Comparison of ENCODE assay signal across 8 mouse cellular contexts in the genomic region with DNA sequence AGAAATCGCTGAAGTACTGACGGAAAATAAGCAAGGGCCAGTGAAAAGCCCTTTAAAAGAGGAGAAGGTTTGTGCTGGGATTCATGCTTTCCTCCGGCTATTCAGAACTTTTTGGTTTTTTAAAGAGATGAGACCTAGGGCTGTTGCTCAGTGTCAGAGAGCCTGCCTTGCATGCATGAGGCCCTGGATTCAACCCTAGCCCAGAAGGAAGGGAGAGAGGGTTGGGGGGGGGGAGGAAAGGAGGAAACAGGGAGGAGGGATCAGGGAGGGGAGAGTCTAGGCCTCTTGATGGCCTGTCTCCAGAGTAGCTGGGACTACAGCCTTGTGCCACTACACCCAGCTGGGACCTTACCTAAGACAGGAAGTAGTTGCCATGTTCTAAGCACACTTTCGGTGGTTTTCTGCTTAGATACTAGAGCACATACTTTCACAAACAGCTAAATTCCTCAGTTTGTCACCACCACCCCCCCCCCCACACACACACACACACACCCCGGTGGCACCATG. TPM values are rescaled to one million over a fixed set of nuclear protein-coding genes. Genes with fewer than 3 reads are reported as not detected.
DNase-seq lines count a peak whose midpoint lies in the region; ATAC-seq and TF ChIP-seq lines count a peak whose summit lies in the region.
"Had no signal": no experiment of that assay in that cellular context is flagged by ENCODE, and none has a peak within 500 bp of the region (broad histone marks: within the 10 kb centered on the region; RNA-seq: fewer than 3 reads in every experiment).

No protein-coding gene starts in this region.

- no peak for TF ChIP-seq CTCF in MEL (IDR thresholded peaks at IDR 0.05 in 2 of 3, conservative IDR thresholded peaks at IDR 0.05 in 1 of 3; ENCODE audit: control insufficient read depth in 1 of 3, insufficient read depth in 1 of 3, low read depth in 2 of 3, low read length in 3 of 3, poor library complexity in 1 of 3, severe bottlenecking in 1 of 3)

- no peak overlapping the region for H3K9ac ChIP-seq in kidney, embryonic 16.5 days (replicated peaks; ENCODE audit: low read length)
- H3K9ac ChIP-seq in MEL (ENCODE audit: control insufficient read depth, low read depth, low read length, poor library complexity, severe bottlenecking), result peak overlapping the region; percentile 68
- no peak overlapping the region for H3K9ac ChIP-seq in embryonic facial prominence, embryonic 13.5 days
- H3K9ac ChIP-seq in limb, embryonic 12.5 days (replicated peaks), result no peak overlapping the region
- H3K9ac ChIP-seq: neural tube, embryonic 13.5 days had no signal

- no peaks in the 10 kb centered on the region for H3K9me3 ChIP-seq in kidney, embryonic 16.5 days (ENCODE audit: low read length)
- H3K9me3 ChIP-seq in MEL (replicated peaks; ENCODE audit: insufficient read depth, low read length), result no peaks in the 10 kb centered on the region
- H3K9me3 ChIP-seq in embryonic facial prominence, embryonic 13.5 days, result no peaks in the 10 kb centered on the region
- no peaks in the 10 kb centered on the region for H3K9me3 ChIP-seq in limb, embryonic 12.5 days
- H3K9me3 ChIP-seq: neural tube, embryonic 13.5 days had no signal

- DNase-seq in kidney, postnatal 25 days, result no peak
- peak; percentile 19 for DNase-seq in MEL (ENCODE audit: low read depth, low spot score)
- no peak for DNase-seq in gastrocnemius, postnatal 4 days (ENCODE audit: low spot score in 2 of 2)
- DNase-seq in thymus, adult 18-20 months, result no peak

- no peak for TF ChIP-seq EP300 in MEL (IDR thresholded peaks at IDR 0.05; ENCODE audit: low read depth in 1 of 2, low read length in 2 of 2)

- peak overlapping the region; percentile 69; the same call in 1 of the 2 replicates for H3K27ac ChIP-seq in kidney, embryonic 16.5 days (ENCODE audit: low read length)
- peak overlapping the region; percentile 92 for H3K27ac ChIP-seq in MEL (ENCODE audit: control insufficient read depth, low read depth, low read length)
- H3K27ac ChIP-seq in embryonic facial prominence, embryonic 13.5 days, result peak overlapping the region; percentile 80
- H3K27ac ChIP-seq in limb, embryonic 12.5 days, result peak overlapping the region; percentile 53
- H3K27ac ChIP-seq: neural tube, embryonic 13.5 days had no signal

- ATAC-seq in kidney, embryonic 16.5 days (ENCODE audit: low FRiP score, low TSS enrichment), result peak; percentile 57
- ATAC-seq in embryonic facial prominence, embryonic 13.5 days (ENCODE audit: insufficient number of reproducible peaks, insufficient read depth, low FRiP score, low TSS enrichment, low read depth), result no peak
- ATAC-seq in limb, embryonic 12.5 days (ENCODE audit: insufficient number of reproducible peaks, insufficient read depth, low FRiP score, low TSS enrichment, low read depth), result no peak

- no peak for TF ChIP-seq RAD21 in MEL (IDR thresholded peaks at IDR 0.05; ENCODE audit: low read depth, low read length)

- H3K4me1 ChIP-seq in kidney, embryonic 16.5 days (ENCODE audit: insufficient read depth, low read length), result peaks cover 15% of the 10 kb centered on the region
- peaks cover 25 to 33% of the 10 kb centered on the region in 2 experiments for H3K4me1 ChIP-seq in MEL (ENCODE audit: control insufficient read depth in 1 of 2, insufficient read depth in 2 of 2, low read length in 2 of 2)
- H3K4me1 ChIP-seq in embryonic facial prominence, embryonic 13.5 days, result peaks cover 28% of the 10 kb centered on the region
- H3K4me1 ChIP-seq in limb, embryonic 12.5 days (replicated peaks), result peaks cover 20% of the 10 kb centered on the region

- 72% methylated on average over 5 of the region's 5 CpGs for WGBS in kidney, embryonic 16.5 days
- 78% methylated on average over 5 of the region's 5 CpGs for WGBS in embryonic facial prominence, embryonic 13.5 days
- WGBS in limb, embryonic 12.5 days, result 74% methylated on average over 5 of the region's 5 CpGs

- no peak overlapping the region for H3K4me2 ChIP-seq in kidney, embryonic 16.5 days (replicated peaks; ENCODE audit: low read depth, low read length)
- H3K4me2 ChIP-seq in embryonic facial prominence, embryonic 13.5 days, result no peak overlapping the region
- no peak overlapping the region for H3K4me2 ChIP-seq in limb, embryonic 12.5 days
- H3K4me2 ChIP-seq: neural tube, embryonic 13.5 days had no signal

- no peaks in the 10 kb centered on the region for H3K79me2 ChIP-seq in MEL (ENCODE audit: control insufficient read depth, insufficient read depth, low read length, poor library complexity)

- no peaks in the 10 kb centered on the region for H3K36me3 ChIP-seq in kidney, embryonic 16.5 days (ENCODE audit: insufficient read depth, low read length)
- H3K36me3 ChIP-seq in MEL (ENCODE audit: control insufficient read depth in 1 of 2, insufficient read depth in 2 of 2, low read length in 2 of 2), result peaks cover 0 to 30% of the 10 kb centered on the region in 2 experiments; a peak in 2 of 4 replicates
- no peaks in the 10 kb centered on the region for H3K36me3 ChIP-seq in embryonic facial prominence, embryonic 13.5 days
- no peaks in the 10 kb centered on the region for H3K36me3 ChIP-seq in limb, embryonic 12.5 days
- H3K36me3 ChIP-seq: neural tube, embryonic 13.5 days had no signal

- no peaks in the 10 kb centered on the region for H3K27me3 ChIP-seq in kidney, embryonic 16.5 days (ENCODE audit: insufficient read depth, low read length)
- H3K27me3 ChIP-seq in MEL (ENCODE audit: control insufficient read depth in 1 of 2, insufficient read depth in 2 of 2, low read length in 2 of 2), result no peaks in the 10 kb centered on the region
- no peaks in the 10 kb centered on the region for H3K27me3 ChIP-seq in embryonic facial prominence, embryonic 13.5 days
- H3K27me3 ChIP-seq in limb, embryonic 12.5 days, result no peaks in the 10 kb centered on the region
- H3K27me3 ChIP-seq: neural tube, embryonic 13.5 days had no signal

- H3K4me3 ChIP-seq in kidney, embryonic 16.5 days (ENCODE audit: low read length), result no peak overlapping the region
- H3K4me3 ChIP-seq in MEL (ENCODE audit: control insufficient read depth in 1 of 2, insufficient read depth in 1 of 2, low read depth in 2 of 2, low read length in 2 of 2), result peak overlapping the region in 1 of 2 experiments; percentile 52; a peak in 3 of 4 replicates
- H3K4me3 ChIP-seq in embryonic facial prominence, embryonic 13.5 days, result no peak overlapping the region
- no peak overlapping the region for H3K4me3 ChIP-seq in limb, embryonic 12.5 days (replicated peaks)
- H3K4me3 ChIP-seq: neural tube, embryonic 13.5 days had no signal

- no peak for TF ChIP-seq POLR2A in MEL (IDR thresholded peaks at IDR 0.05; ENCODE audit: control insufficient read depth in 1 of 2, insufficient read depth in 1 of 2, low read depth in 1 of 2, low read length in 2 of 2, poor library complexity in 1 of 2)

TF ChIP-seq in MEL, 35 proteins besides CTCF, POLR2A, EP300 and RAD21:
- TF ChIP-seq HCFC1 (IDR thresholded peaks at IDR 0.05; ENCODE audit: low read depth, low read length) (no peak), TAL1 (IDR thresholded peaks at IDR 0.05; ENCODE audit: low read length) (no peak), JUND (IDR thresholded peaks at IDR 0.05; ENCODE audit: low read depth, low read length) (no peak)

RNA-seq across cellular contexts. Expression of gene Zfp644, which starts 14.2 kb away (rescaled TPM):
- polyA plus RNA-seq in kidney, embryonic 16.5 days (2015; fragmentation: Nextera tagmentation; extraction: Ambion mirVana), result 44.8 and 59.8 TPM in 2 replicates
- 32.5 and 34.4 TPM in 2 replicates for total RNA-seq in MEL (2012; rRNA removed)
- polyA plus RNA-seq in MEL (2012; ENCODE audit: insufficient read depth in 1 of 2, insufficient read length in 2 of 2, low read depth in 1 of 2, low replicate concordance in 2 of 2, missing spikeins in 1 of 2), result 10 to 100 TPM; 23.4 to 72.3 TPM
- polyA plus RNA-seq in embryonic facial prominence, embryonic 13.5 days (2015; fragmentation: Nextera tagmentation; extraction: Ambion mirVana), result 86.3 and 96.1 TPM in 2 replicates
- 82.6 and 84.5 TPM in 2 replicates for polyA plus RNA-seq in limb, embryonic 12.5 days (2016; fragmentation: Nextera tagmentation; extraction: Ambion mirVana)
- 10 to 100 TPM; 71.1 to 84.4 TPM for total RNA-seq in gastrocnemius, postnatal 4 days (2021)
